Mouse (Mus musculus) brain, embryonic 14.5 days (tissue): ENCODE measurements around the gene Inca1. TPM values are rescaled to one million over a fixed set of nuclear protein-coding genes. Genes with fewer than 3 reads are reported as not detected.
A peak's percentile ranks its signal among the peaks of the same experiment; 100 is the strongest.

ENCODE experiments used
- DNase-seq: peaks from one replicate; pipeline ENCODE4 v3.0.0-alpha.2; 2011; ENCODE audit warnings: low read depth
- CTCF ChIP-seq: fragments of 200-500 bp; IDR thresholded peaks from 2 replicates; pipeline ENCODE4 v1.5.1; 2012; ENCODE audit warnings: inconsistent platforms, mild to moderate bottlenecking, moderate library complexity, borderline replicate concordance; ENCODE audit not compliant: insufficient read depth, insufficient read length; ENCODE audit errors: extremely low read depth
- POLR2A ChIP-seq: fragments of 200-500 bp; IDR thresholded peaks from 2 replicates; pipeline ENCODE4 v1.6.1; 2012; ENCODE audit warnings: mild to moderate bottlenecking, inconsistent platforms, borderline replicate concordance; ENCODE audit not compliant: poor library complexity, insufficient read depth, insufficient read length, severe bottlenecking; ENCODE audit errors: extremely low read depth
- polyA plus RNA-seq: library from polyadenylated mRNA; depleted of rRNA; stranded (reverse); fragments of >200 nt; gene quantifications from 2 replicates; pipeline ENCODE4 v1.2.3, GENCODE M21; 2012

Gene Inca1
- polyA plus RNA-seq, 1 experiment = 0.72 TPM

DNA sequence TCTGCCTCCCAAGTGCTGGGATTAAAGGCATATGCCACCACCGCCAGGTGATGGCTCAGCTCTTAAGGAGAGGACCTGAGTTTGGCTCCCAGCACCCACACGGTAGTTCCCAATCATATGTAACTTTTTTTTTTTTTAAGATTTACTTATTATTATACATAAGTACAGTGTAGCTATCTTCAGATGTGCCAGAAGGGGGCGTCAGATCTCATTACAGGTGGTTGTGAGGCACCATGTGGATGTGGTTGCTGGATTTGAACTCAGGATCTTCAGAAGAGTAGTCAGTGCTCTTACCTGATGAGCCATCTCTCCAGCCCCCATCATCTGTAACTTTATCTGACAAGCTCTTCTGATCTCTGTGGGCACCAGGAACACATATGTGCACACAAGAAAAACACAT is 2.6 kb downstream of the Inca1 start:
- TF ChIP-seq POLR2A = no peak
- TF ChIP-seq CTCF = no peak
- DNase-seq = no peak

DNA sequence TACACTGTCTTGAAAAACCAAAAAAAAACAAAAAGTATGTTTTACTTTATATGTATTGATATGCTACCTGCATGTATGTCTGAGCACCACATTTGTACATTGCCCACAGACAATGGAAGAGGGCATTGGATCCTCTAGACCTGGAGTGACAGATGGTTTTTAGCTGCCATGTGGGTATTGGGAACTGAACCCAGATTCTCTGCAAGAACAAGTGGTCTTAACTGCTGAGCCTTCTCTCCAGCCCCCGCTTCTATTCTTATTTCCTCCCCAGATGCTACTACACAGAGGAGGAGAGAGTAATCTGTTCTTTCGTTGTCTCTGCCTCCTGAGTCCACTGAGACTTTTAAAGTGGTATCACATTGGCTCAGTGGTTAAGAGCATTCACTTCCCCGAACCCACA is 6.5 kb downstream of the Inca1 start:
- DNase-seq = no peak
- TF ChIP-seq CTCF = no peak
- TF ChIP-seq POLR2A = no peak

DNA sequence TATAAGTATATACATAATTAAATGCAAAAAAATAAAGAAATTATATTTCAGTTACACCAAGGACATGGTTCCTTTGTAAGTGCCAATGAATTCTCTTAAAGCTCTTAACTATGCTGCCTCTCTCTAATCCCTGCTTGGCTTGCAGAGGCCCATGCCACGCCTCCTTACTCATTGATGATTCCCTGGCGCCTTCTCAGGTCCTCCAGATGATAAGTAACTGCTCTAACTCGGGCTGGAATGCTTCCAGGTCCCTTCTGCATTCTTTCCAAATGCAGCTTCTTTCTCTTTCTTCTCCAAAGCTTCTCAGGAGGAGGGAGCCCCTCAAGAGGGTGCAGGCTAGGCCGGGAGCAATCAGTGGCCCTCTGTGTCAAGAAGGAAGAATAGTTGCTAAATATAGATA is 10.4 kb downstream of the Inca1 start:
- DNase-seq = peak; percentile 16
- TF ChIP-seq CTCF = no peak
- no peak for TF ChIP-seq POLR2A

DNA sequence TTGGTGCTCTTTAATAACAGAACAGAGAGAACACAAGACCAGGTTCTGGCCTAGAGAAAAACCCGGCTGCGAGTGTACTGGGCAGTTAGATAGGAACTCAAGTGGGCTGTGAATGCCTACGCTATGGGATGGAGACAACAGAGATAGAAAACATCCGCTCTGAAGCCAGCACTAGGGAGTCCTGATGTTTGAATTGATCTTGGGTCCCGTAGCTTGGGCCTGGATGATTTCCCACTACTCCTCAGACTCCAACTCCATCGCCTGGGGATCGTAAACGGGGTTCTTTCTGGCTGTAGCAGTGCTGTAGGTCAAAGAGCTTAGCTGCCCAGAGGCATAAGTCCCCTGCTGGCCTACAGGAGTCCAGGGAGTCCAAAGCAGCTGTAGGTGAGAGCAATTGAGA is 11.6 kb downstream of the Inca1 start:
- DNase-seq = no peak
- TF ChIP-seq CTCF = no peak
- no peak for TF ChIP-seq POLR2A

DNA sequence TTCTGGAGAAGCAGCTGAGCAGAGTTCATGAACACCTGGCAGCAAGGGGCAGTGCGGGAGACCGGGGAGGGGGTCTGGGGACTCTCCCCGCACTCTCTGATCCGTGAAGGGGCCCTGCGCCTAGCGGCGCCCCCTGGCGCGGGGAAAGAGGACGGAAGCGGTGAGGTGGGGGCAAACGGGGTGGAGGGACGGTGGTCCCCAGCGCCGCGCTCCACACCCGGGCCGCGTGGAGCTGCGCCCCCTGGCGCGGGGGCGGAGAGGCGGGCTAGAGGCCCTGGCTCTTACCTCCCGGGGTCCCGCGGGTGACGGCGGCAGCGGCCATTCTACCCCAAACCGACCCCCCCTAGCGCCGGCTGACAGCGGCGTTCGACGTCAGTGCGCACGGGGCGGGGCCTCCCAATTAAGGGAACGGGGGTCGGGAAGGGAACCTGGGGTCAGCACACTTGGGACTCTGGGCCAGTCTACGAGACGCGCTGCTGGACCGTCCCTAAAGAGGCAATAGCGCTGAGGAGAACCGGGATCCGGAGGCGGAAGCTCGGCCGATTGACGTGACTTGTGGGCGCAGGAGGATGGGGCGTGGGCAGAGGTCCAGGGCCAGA is 12.3 kb downstream of the Inca1 start, which contains the start of gene Camta2:
TSS of gene Camta2 (minus strand) at position 505 of the 599 bp plus-strand sequence.
- peak; percentile 39 for TF ChIP-seq CTCF
- peak; percentile 51; the same call in 1 of the 2 replicates for TF ChIP-seq POLR2A
- peak; percentile 85 for DNase-seq

DNA sequence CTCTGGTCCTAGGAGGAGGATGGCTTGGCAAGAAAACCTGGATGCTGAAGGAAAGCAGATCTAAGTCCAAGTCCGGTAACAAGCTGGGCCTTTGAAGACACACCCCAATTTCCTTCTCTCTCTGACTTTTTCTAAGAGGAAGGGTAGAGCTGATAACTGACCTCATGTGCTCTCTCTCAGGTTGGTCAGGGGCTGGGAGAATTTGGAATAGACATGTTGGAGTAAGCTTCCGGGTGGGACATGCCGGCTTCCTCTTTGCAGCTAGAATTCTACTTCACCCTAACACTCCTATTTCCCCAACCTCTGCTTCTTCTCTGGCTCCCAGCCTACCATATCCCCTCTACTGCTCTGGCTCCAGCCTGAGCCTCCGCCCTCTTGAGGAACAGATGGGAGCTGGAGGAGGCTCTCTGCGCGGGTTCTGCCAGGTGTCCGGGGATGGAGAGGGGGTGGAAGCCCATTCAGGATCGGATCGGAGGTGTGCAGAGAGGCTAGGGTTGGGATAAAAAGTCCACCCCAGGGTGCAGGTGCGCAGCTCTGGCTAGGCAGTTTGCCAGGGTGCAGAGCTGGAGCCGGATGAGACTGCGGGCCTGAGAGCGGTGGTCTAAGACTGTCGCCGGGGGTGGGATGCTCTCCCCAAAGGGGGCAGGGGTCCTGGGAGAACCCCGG is 12.9 kb downstream of the Inca1 start:
- peak; percentile 72 for DNase-seq
- TF ChIP-seq CTCF (no peak), POLR2A (no peak)

DNA sequence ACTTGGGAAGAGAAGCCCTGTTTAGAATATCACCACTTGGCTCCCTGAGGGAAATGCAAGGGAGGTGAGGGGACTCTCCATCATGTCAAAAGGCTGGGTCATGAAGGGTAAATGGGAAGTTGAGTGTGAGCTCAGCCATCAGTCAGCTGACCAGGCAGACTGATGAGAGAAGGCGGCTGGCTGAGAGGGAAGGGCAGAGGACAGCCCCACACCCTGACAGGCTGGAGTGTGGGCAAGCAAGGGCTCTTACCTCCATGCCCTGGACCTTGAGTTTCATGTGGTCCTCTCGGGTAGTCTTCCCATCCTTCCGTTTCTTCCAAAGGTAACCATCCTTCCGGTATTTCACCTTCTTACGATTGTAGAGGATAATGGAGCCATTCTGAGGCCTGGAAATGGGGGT is 16.3 kb downstream of the Inca1 start:
- no peak for TF ChIP-seq CTCF
- no peak for TF ChIP-seq POLR2A
- DNase-seq = no peak

DNA sequence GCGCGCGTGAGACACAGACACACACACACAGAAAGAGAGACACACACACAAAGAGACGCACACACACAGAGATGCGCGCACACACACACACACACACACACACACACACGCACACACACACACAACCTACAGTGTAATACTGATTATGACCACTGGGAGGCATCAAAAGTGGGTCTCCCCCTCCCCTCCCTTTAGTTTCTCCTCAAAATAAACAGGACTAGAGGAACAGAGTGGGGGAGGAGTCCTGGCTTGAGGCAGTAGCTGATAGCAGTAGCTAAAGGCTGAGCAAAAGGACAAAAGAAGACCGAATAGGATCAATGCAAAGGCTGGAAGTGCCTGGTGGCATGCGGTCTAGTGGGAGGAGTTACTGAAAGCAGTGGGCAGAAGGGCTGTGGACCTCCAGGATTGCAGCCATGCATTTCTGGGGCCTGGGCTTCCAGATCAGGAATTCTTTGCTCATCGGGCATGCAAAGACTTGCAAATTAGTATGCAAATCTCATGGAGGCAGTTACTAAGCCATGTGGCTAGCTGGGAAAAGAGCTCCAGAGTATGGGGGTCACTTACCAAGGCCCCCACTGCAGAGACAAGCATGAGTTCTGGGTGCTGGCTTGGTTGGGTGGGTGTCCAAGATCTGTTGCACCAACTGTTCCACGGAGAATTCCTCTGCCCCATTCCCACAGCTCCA is 17.9 kb downstream of the Inca1 start:
- DNase-seq = peak; percentile 92
- TF ChIP-seq POLR2A (no peak), CTCF (peak; percentile 57)

DNA sequence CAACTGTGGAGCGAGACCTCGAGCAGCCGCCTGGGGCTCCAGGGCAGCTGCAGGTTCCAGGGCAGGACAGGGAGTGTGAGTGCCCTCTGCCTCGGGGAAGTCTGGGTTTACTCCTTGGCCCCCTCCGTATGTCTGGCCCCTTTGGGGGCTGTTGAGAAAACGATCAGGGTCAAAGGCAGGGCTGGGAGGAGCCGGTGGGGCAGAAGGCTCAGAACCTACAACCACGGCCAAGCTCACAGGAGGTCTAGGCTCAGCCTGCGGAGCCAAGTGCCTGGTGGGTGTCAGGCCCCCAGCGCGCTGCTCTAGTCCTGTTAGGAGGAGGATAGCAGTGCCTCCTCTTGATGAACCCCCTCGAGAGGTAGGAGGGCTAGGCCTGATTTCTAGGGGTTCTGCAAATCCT is 18.8 kb downstream of the Inca1 start:
- no peak for TF ChIP-seq CTCF
- no peak for TF ChIP-seq POLR2A
- no peak for DNase-seq

DNA sequence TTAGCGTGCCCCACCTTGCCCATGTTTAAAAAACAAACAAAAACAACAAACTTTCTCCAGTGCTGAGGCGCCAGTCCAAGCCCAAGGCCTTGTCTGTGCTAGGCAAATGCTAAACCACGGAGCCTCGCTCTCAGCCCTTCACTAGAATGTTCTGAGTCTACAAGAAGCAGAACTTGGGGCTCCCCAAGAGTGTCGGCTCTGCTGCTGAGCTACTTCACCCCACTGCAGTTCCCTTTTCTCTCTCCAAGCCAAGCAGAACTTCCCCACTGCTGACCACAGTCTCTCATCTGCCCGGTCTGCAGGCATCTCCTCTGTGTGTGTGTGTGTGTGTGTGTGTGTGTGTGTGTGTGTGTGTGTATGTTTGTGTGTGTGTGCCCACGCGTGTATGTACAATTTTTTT is 20.1 kb downstream of the Inca1 start:
- no peak for DNase-seq
- no peak for TF ChIP-seq CTCF
- no peak for TF ChIP-seq POLR2A

DNA sequence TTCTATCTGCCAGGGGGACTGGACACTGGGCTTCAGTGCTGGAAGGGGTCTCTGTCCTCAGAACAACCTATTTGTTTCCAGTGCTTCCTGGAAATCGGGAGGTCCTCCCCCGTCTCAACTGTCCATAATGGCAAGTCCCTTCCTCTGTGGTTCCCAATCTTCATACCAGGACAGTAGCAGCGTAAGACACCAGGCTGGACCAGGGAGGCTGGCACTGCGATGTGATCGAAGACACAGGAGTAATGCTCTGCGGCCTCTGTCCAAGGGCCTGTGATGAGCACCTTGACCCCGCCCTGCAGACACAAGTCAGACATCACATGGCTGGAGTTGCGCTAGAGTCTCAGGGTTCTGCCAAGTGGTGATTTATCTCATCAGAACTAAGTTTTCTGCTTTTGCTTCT is 20.6 kb downstream of the Inca1 start:
- no peak for DNase-seq
- TF ChIP-seq CTCF (no peak), POLR2A (no peak)
